Mouse (Mus musculus): Measurements from ENCODE around the gene Trpm8. TPM values are rescaled to one million over a fixed set of nuclear protein-coding genes. Genes with fewer than 3 reads are reported as not detected.

Gene Trpm8
- polyA plus RNA-seq, 1 experiment: not detected

- peaks cover 7% of the 10 kb centered on the region for H3K4me1 ChIP-seq (ENCODE audit: control insufficient read depth)
- H3K27me3 ChIP-seq (ENCODE audit: control insufficient read depth): 0 out of 2 replicates have a peak, but pooled peaks cover 2% of the 10 kb centered on the region
- H3K4me3 ChIP-seq (replicated peaks): no peak overlapping the region
- H3K36me3 ChIP-seq (ENCODE audit: control insufficient read depth): peaks cover 8% of the 10 kb centered on the region
- peaks cover 42% of the 10 kb centered on the region for H3K9me3 ChIP-seq (ENCODE audit: control insufficient read depth, low read length)
- TF ChIP-seq TAL1 (IDR thresholded peaks at IDR 0.05; ENCODE audit: low read length): no peak
- no peak for TF ChIP-seq GATA1 (IDR thresholded peaks at IDR 0.05; ENCODE audit: low read length)
These were observed 22.5 kb upstream of the Trpm8 start for GRCm38 (mm10) chr1:88254793-88255465.

GRCm38 (mm10) chr1:88255466-88255857 lies 22.0 kb upstream of the Trpm8 start:
- Histone ChIP-seq H3K4me1 (ENCODE audit: control insufficient read depth) (peaks cover 9% of the 10 kb centered on the region), H3K27me3 (ENCODE audit: control insufficient read depth) (0 out of 2 replicates have a peak, but pooled peaks cover 2% of the 10 kb centered on the region), H3K9me3 (ENCODE audit: control insufficient read depth, low read length) (peaks cover 37% of the 10 kb centered on the region), H3K4me3 (replicated peaks) (no peak overlapping the region), H3K36me3 (ENCODE audit: control insufficient read depth) (peaks cover 14% of the 10 kb centered on the region)
- TF ChIP-seq GATA1 (IDR thresholded peaks at IDR 0.05; ENCODE audit: low read length) (no peak), TAL1 (IDR thresholded peaks at IDR 0.05; ENCODE audit: low read length) (no peak)

DNA sequence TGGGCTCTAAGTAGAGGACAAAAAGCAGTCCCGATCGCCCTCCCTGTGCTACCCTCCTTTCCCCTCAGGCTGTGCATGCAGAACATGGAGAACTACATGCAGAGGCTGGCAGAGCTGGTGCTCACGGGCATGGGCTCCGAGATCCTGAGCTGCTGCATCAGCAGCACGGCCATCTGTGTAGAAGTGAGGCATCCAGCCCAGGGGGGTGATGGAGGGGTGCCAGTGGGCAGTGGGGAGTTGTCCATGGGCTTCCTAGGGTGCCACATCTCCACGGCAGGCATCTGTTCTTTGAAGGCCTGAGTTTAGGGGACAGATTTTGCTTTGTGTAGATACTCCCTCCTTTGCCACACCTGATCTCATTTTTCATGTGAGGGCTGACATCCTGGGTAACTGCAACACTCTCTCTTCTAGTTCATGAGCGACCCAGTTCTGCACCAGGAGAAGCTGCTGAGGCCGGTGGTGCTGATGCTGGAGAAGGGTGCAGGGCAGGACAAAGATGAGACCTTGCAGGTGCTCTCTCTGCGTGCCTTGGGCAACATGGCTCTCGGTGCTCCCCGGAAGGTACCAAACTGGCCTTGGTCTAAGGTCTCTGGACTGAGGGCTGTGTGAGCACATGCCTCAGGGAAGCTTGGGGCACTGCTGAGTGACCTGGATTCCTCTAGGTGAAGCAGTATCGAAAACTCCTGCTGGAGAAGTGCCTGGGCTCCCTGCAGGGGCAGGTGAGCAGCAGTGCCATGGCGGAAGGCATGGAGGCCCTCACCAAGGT lies 21.3 kb upstream of the Trpm8 start:
- 0 out of 2 replicates have a peak, but pooled peaks cover 2% of the 10 kb centered on the region for H3K27me3 ChIP-seq (ENCODE audit: control insufficient read depth)
- TF ChIP-seq GATA1 (IDR thresholded peaks at IDR 0.05; ENCODE audit: low read length): no peak; the same call in 1 of the 2 replicates
- no peak for TF ChIP-seq TAL1 (IDR thresholded peaks at IDR 0.05; ENCODE audit: low read length)
- H3K36me3 ChIP-seq (ENCODE audit: control insufficient read depth): peaks cover 21% of the 10 kb centered on the region
- no peak overlapping the region for H3K4me3 ChIP-seq (replicated peaks)
- H3K4me1 ChIP-seq (ENCODE audit: control insufficient read depth): peaks cover 13% of the 10 kb centered on the region
- peaks cover 34% of the 10 kb centered on the region for H3K9me3 ChIP-seq (ENCODE audit: control insufficient read depth, low read length)

GRCm38 (mm10) chr1:88256886-88257663 lies 20.4 kb upstream of the Trpm8 start:
- TF ChIP-seq TAL1 (IDR thresholded peaks at IDR 0.05; ENCODE audit: low read length) (no peak), GATA1 (IDR thresholded peaks at IDR 0.05; ENCODE audit: low read length) (no peak)

DNA sequence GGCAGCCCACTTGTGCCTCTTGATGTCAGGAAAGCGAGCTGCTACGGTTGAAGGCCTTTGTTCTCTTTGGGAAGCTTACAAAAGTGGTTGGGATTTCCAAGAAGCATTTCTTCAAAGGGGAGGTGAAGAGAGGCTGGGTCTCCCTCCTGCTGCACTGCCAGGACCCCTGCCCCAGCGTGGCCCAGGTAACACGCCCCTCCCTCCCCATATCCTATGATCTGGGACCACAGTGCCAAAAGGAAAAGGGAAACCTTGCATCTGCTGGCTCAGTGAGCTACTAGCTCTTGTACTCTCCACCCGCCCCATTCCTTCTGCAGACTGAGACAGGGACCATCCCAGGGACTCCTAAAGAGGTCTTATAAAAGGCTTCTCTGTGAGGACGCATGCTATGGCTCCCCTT lies 19.8 kb upstream of the Trpm8 start:
- no peak for TF ChIP-seq TAL1 (IDR thresholded peaks at IDR 0.05; ENCODE audit: low read length)
- Histone ChIP-seq H3K4me3 (replicated peaks) (no peak overlapping the region), H3K4me1 (ENCODE audit: control insufficient read depth) (peaks cover 23% of the 10 kb centered on the region), H3K9me3 (ENCODE audit: control insufficient read depth, low read length) (peaks cover 27% of the 10 kb centered on the region), H3K27me3 (ENCODE audit: control insufficient read depth) (no peaks in the 10 kb centered on the region), H3K36me3 (ENCODE audit: control insufficient read depth) (peaks cover 36% of the 10 kb centered on the region)

More at GRCm38 (mm10) chr1:88256886-88257663, 20.4 kb upstream of the Trpm8 start:
- Histone ChIP-seq H3K4me1 (ENCODE audit: control insufficient read depth) (peaks cover 21% of the 10 kb centered on the region), H3K9me3 (ENCODE audit: control insufficient read depth, low read length) (peaks cover 33% of the 10 kb centered on the region), H3K36me3 (ENCODE audit: control insufficient read depth) (peaks cover 30% of the 10 kb centered on the region), H3K4me3 (replicated peaks) (no peak overlapping the region), H3K27me3 (ENCODE audit: control insufficient read depth) (0 out of 2 replicates have a peak, but pooled peaks cover 2% of the 10 kb centered on the region)

GRCm38 (mm10) chr1:88258361-88258760 lies 19.1 kb upstream of the Trpm8 start:
- H3K4me1 ChIP-seq (ENCODE audit: control insufficient read depth): peaks cover 23% of the 10 kb centered on the region
- H3K4me3 ChIP-seq (replicated peaks): no peak overlapping the region
- H3K9me3 ChIP-seq (ENCODE audit: control insufficient read depth, low read length): peaks cover 21% of the 10 kb centered on the region
- H3K36me3 ChIP-seq (ENCODE audit: control insufficient read depth): peaks cover 42% of the 10 kb centered on the region
- TF ChIP-seq GATA1 (IDR thresholded peaks at IDR 0.05; ENCODE audit: low read length) (no peak), TAL1 (IDR thresholded peaks at IDR 0.05; ENCODE audit: low read length) (no peak)
- H3K27me3 ChIP-seq (ENCODE audit: control insufficient read depth): no peaks in the 10 kb centered on the region

GRCm38 (mm10) chr1:88258881-88259642 lies 18.4 kb upstream of the Trpm8 start:
- Histone ChIP-seq H3K36me3 (ENCODE audit: control insufficient read depth) (peaks cover 50% of the 10 kb centered on the region), H3K4me1 (ENCODE audit: control insufficient read depth) (peaks cover 23% of the 10 kb centered on the region), H3K9me3 (ENCODE audit: control insufficient read depth, low read length) (peaks cover 18% of the 10 kb centered on the region), H3K27me3 (ENCODE audit: control insufficient read depth) (no peaks in the 10 kb centered on the region), H3K4me3 (replicated peaks) (no peak overlapping the region)
- TF ChIP-seq GATA1 (IDR thresholded peaks at IDR 0.05; ENCODE audit: low read length) (no peak), TAL1 (IDR thresholded peaks at IDR 0.05; ENCODE audit: low read length) (peak; percentile 1; the same call in 1 of the 3 replicates)

DNA sequence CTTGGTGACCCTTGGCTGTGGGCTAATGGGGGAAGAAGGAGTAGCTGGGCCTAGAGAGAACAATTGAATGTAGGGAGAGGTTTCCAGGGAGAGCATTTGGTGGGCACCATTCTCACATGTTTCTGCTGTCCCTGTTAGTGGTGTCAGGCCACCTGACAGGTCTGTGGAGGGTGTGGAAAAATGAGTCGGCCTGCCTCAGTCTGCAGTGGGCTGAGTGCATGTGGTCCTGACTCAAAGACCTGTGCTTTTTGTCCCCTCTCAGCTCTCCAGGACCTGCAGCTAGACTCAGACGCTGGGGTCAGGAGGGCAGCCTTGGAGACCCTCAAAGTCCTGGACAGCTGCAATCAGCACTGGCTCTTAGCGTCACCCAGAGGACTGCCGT lies 17.8 kb upstream of the Trpm8 start:
- Histone ChIP-seq H3K4me1 (ENCODE audit: control insufficient read depth) (peaks cover 23% of the 10 kb centered on the region), H3K9me3 (ENCODE audit: control insufficient read depth, low read length) (peaks cover 17% of the 10 kb centered on the region), H3K27me3 (ENCODE audit: control insufficient read depth) (no peaks in the 10 kb centered on the region), H3K4me3 (replicated peaks) (no peak overlapping the region), H3K36me3 (ENCODE audit: control insufficient read depth) (peaks cover 55% of the 10 kb centered on the region)
- TF ChIP-seq TAL1 (IDR thresholded peaks at IDR 0.05; ENCODE audit: low read length) (no peak), GATA1 (IDR thresholded peaks at IDR 0.05; ENCODE audit: low read length) (no peak)
